Mouse (Mus musculus): ENCODE measurements around the gene Olfr672. TPM values are rescaled to one million over a fixed set of nuclear protein-coding genes. Genes with fewer than 3 reads are reported as not detected.
"Not testable (repeated sequence)": the region's sequence is repeated elsewhere in the genome, so short reads cannot be mapped to it uniquely, and the experiment has no call there.

Gene Olfr672
- not detected in 2 replicates for total RNA-seq (2017)

GRCm38 (mm10) chr7:105001929-105002328 is at the start of gene Olfr672:
Olfr672 (minus strand) TSS chr7:105002029.
- no peak for ATAC-seq (replicated peaks; ENCODE audit: low read depth, poor library complexity, severe bottlenecking)

- ATAC-seq (replicated peaks; ENCODE audit: low read depth, poor library complexity, severe bottlenecking): not testable (repeated sequence)
Observed at GRCm38 (mm10) chr7:105033836-105034235, 32.0 kb upstream of the Olfr672 start.

- no peak for ATAC-seq (replicated peaks; ENCODE audit: low read depth, poor library complexity, severe bottlenecking)
Observed at GRCm38 (mm10) chr7:105032398-105032797, 30.6 kb upstream of the Olfr672 start, which contains the start of gene Olfr676. Olfr676 (plus strand) TSS chr7:105032698.

- ATAC-seq (replicated peaks; ENCODE audit: low read depth, poor library complexity, severe bottlenecking): no peak
Observed at GRCm38 (mm10) chr7:105028360-105028759, 26.5 kb upstream of the Olfr672 start, which contains the start of gene Olfr675. Olfr675 (minus strand) TSS chr7:105028460.

GRCm38 (mm10) chr7:105022530-105022929 is 20.7 kb upstream of the Olfr672 start:
- no peak for ATAC-seq (replicated peaks; ENCODE audit: low read depth, poor library complexity, severe bottlenecking)

- ATAC-seq (replicated peaks; ENCODE audit: low read depth, poor library complexity, severe bottlenecking): no peak
Observed at GRCm38 (mm10) chr7:104979026-104979425, 22.8 kb downstream of the Olfr672 start, which contains the start of gene Olfr671. Olfr671 (minus strand) TSS chr7:104979126.

- not testable (repeated sequence) for ATAC-seq (replicated peaks; ENCODE audit: low read depth, poor library complexity, severe bottlenecking)
Observed at GRCm38 (mm10) chr7:104972507-104972906, 29.3 kb downstream of the Olfr672 start.

GRCm38 (mm10) chr7:104962520-104962919 is 39.3 kb downstream of the Olfr672 start, which contains the start of gene Olfr670:
Olfr670 (minus strand) TSS chr7:104962620.
- ATAC-seq (replicated peaks; ENCODE audit: low read depth, poor library complexity, severe bottlenecking): no peak

- peak; percentile 77 for ATAC-seq (replicated peaks; ENCODE audit: low read depth, poor library complexity, severe bottlenecking)
Observed at GRCm38 (mm10) chr7:104950234-104950633, 51.6 kb downstream of the Olfr672 start.

Other genes starting within 250 kb of the Olfr672 start
- gene Usp17le, start 224.6 kb downstream of the Olfr672 start, total RNA-seq (2017): not detected in 2 replicates
- not detected in 2 replicates for gene Usp17lb, start 159.4 kb downstream of the Olfr672 start, total RNA-seq (2017)
- gene Usp17la, start 145.0 kb downstream of the Olfr672 start, total RNA-seq (2017): not detected in 2 replicates
- not detected in 2 replicates for gene Olfr665, start 124.0 kb downstream of the Olfr672 start, total RNA-seq (2017)
- not detected in 2 replicates for gene Olfr666, start 106.1 kb downstream of the Olfr672 start, total RNA-seq (2017)
- gene Olfr667, start 80.5 kb downstream of the Olfr672 start, total RNA-seq (2017): not detected in 2 replicates
- gene Olfr668, start 74.0 kb downstream of the Olfr672 start, total RNA-seq (2017): not detected in 2 replicates
- not detected in 2 replicates for gene Olfr669, start 67.8 kb downstream of the Olfr672 start, total RNA-seq (2017)
- not detected in 2 replicates for gene Olfr670, start 39.4 kb downstream of the Olfr672 start, total RNA-seq (2017)
- gene Olfr671, start 22.9 kb downstream of the Olfr672 start, total RNA-seq (2017): not detected in 2 replicates
- gene Olfr675, start 26.4 kb upstream of the Olfr672 start, total RNA-seq (2017): not detected in 2 replicates
- not detected in 2 replicates for gene Olfr676, start 30.7 kb upstream of the Olfr672 start, total RNA-seq (2017)
- gene Olfr677, start 49.3 kb upstream of the Olfr672 start, total RNA-seq (2017): not detected in 2 replicates
- not detected in 2 replicates for gene Olfr678, start 62.4 kb upstream of the Olfr672 start, total RNA-seq (2017)
- gene Olfr679, start 79.2 kb upstream of the Olfr672 start, total RNA-seq (2017): not detected in 2 replicates
- gene Olfr680-ps1, start 90.8 kb upstream of the Olfr672 start, total RNA-seq (2017): not detected in 2 replicates
- not detected in 2 replicates for gene Olfr681, start 114.8 kb upstream of the Olfr672 start, total RNA-seq (2017)
- not detected in 2 replicates for gene Olfr683, start 145.0 kb upstream of the Olfr672 start, total RNA-seq (2017)
- gene Olfr684, start 161.6 kb upstream of the Olfr672 start, total RNA-seq (2017): not detected in 2 replicates
- gene Olfr685, start 184.0 kb upstream of the Olfr672 start, total RNA-seq (2017): not detected in 2 replicates
- not detected in 2 replicates for gene Olfr686, start 205.5 kb upstream of the Olfr672 start, total RNA-seq (2017)

Data from common myeloid progenitor, adult 5-6 weeks (primary cell).